Mouse (Mus musculus) left cerebral cortex, postnatal 14 days (tissue): ENCODE measurements at regions not wholly inside any gene's neighbourhood (a gene's known extent, or its start where the extent isn't known, plus 50 kb on each side); places are given as distances from the start of the nearest gene placed in this dataset.

Experiments
- DNase-seq, 2 experiments: peaks; one replicate each; pipeline ENCODE4 v3.0.0; 2021 to 2022; ENCODE audit warnings: low spot score in 2 of 2, mixed read lengths in 1 of 2
- intact Hi-C: fragments of 180-260 bp; cut with DNase I; formaldehyde crosslinking; loops from one replicate; pipeline ENCODE4 v1.15.1; 2025

DNA sequence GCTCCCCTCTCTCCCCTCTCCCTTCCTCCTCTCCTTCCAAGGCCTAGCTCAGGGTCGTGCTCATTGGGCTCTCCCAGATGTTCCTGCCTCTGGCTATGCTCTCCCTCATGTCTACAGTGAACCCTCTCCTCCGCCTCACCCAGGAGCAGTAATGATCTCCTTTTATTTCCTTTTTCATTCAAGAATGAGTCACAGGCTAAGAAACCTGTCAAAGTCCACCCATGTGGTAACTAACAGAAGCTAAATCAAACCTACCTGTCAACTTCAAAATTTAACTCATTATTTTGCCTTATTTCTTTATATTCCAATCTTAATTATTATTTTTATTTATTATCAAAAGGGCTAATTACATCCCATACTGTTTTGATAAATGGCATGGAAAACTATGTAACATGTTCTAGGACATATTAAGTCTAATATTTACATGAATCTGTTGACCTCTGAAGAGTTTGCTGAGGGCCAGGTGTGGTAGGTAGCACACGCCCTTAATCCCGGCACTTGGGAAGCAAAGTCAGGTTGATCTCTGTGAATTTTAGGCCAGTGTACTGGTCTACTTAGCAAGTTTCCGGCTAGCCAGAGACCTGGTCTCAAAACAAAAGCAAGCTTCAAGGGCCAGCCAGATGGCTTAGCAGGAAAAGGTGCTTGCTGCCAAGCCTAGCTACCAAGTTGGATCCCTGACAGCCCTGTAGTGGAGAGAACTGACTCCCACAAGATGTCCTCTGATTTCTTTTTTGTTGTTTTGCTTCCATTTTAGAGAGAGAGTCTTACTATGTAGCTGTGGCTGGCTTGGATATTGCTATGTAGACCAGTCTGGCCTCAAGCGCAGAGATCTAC, 51.9 kb upstream of the Slc16a1 start:
- peak in 1 of 2 experiments; percentile 7 for DNase-seq
- intact Hi-C loops: no loop called here

DNA sequence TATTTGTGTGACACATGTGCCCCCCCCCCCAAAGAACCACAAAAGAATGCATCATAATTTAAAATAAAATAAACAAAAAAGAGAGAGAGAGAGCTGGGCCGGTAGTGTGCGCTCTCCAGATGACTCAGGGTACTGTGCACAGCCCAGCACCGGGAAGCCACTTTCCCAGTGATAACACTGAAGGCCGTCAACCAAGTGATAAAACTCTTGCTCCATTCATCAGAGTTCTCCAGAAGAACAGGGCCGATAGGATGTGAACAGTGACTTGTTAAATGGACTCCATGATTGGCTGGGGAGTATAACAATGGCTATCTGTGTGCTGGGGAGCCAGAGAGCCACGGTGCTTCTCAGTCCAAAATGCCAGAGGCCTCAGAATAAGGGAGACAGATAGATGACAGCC, 53.2 kb upstream of the Slc16a1 start:
- no peak for DNase-seq
- intact Hi-C loops: no loop called here

DNA sequence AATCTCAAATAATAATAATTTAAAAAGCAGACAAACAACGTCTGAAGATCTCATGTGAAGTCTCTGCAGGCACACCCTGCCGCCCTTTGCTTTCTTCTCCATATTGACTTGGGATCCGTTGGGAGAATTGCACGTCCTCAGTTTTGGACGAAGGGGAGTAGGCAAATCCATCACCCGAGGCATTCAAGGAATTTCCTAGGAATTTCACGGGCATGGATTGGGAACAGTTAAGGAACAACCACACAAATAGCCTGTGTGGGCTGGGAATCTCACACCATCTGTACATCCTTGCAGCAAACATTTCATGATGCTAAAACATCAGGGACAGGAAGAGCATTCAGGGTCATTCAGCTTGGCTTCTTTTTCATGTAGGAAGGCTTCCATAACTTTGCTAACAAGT, 55.2 kb upstream of the Slc16a1 start:
- intact Hi-C loops: no loop called here

DNA sequence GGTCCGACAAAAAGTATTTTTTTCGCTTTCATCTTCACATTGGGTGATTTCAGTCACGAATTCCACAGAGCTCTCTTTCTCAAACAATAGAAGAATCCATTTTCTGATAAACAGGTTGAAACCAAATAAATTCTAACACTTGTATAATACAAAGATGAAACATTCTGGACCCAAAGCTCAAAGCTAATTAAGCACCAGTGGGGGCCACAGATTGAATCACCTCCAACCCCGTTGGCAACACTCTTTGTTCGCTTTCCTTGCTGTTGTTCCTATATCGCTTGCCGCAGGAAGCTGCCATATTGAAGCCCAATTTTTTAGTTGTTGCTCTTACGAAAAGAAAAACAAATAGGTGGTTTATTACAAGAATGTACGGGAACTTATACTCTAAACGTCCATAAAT, 55.9 kb upstream of the Slc16a1 start:
- DNase-seq: no peak
- intact Hi-C loops: no loop called here

More for the DNA sequence above, 55.2 kb upstream of the Slc16a1 start:
- DNase-seq: peak in 1 of 2 experiments; percentile 11

DNA sequence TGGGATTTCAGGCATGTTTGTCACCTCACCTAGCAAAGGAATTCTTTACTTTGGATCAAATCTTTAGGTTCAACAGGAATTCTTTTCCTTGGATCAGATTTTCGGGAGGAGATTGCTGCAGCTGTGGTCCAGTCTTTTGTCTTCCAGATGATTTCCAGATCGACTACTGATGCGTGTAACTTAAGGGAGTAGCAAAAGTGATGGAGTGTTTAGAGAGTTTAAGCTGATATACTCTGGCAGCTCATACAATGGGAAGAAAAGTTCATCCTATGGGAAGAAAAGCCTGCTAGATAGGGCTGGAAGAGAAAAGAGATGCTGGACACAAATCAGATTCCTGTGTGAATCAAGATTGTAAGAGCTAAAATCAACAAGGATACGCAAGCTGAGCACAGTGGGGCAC, 59.3 kb upstream of the Slc16a1 start:
- DNase-seq: no peak
- intact Hi-C loops: no loop called here

DNA sequence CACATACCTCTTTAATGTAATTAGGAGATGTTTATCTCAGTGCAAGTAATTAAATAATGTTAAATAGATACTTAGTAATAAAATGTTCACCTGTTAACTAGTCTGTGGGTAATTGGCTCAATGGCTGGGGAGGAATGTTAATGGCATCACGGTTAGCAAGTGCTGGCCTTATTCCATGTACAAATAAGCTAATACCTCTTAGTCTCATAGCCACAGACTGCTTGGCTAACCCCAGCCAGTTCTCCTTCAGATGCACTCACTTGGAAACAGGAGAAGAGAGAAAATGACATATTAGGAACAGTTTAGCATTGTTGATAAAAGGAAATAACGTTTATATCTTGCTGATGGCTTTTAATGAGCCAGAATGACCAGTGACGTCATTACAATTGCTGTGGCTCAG, 60.1 kb upstream of the Slc16a1 start:
- intact Hi-C loops: no loop called here
- DNase-seq: no peak

DNA sequence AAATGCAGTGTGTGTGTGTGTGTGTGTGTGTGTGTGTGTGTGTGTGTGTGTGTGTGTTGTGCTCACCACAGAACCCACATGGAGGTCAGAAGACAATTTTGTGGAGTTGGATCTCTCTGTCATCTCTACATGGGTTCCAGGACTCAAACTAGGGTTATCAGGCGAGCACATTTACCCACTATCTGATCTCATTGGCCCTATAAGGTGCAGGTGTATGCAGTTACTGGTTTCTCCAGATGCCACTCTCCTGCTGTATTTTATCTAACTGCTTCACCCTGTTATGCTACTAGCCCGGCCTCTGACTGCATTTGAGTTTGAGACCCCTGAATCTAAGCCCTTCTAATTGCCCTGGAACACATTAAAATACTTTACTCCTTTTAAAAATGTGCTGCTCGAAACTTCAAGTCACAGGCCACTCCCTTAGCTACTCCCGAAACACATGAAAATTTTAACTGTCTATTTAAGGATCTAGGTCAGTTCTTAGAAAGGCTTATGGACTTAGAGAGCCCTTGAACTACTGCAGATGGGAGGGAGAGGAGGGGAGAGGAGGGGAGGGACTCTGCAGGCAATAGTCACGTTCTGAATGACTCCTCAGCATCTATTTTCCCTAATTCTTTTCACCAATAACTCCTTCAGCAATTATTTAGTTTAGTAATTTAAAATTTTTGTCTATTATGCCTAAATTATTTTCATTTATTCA, 61.1 kb upstream of the Slc16a1 start:
- intact Hi-C loops: no loop called here
- DNase-seq: no peak

DNA sequence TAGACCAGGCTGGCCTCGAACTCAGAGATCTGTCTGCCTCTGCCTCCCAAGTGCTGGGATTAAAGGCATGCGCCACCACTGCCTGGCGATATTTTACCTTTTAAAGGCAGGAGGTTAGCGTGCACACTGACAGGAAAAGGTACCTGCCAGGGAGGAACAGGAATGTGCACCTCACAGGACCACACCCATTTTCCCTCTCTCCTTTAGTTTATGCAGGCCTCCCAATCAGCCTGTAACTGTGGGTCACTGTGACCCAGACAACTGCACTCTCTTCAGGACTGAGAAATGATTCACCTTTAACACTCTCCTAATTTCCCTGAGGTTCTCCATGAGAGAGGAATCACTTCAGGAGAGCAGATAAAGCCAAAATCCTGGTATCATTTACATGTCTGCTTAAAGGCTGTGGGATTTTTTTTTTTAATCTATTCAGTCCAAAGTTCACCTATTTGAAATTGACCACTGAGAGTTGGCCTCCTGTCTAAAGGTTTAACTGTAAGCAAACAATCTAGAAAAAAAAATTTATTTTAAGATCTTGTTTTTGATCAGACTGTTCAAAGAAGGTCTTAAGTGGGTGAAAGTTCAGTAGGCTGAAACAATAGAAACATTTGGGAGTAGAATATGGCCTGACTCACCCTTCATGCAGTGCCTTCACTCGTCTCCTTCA, 61.7 kb upstream of the Lrig2 start:
- no peak for DNase-seq
- intact Hi-C loops: no loop called here

DNA sequence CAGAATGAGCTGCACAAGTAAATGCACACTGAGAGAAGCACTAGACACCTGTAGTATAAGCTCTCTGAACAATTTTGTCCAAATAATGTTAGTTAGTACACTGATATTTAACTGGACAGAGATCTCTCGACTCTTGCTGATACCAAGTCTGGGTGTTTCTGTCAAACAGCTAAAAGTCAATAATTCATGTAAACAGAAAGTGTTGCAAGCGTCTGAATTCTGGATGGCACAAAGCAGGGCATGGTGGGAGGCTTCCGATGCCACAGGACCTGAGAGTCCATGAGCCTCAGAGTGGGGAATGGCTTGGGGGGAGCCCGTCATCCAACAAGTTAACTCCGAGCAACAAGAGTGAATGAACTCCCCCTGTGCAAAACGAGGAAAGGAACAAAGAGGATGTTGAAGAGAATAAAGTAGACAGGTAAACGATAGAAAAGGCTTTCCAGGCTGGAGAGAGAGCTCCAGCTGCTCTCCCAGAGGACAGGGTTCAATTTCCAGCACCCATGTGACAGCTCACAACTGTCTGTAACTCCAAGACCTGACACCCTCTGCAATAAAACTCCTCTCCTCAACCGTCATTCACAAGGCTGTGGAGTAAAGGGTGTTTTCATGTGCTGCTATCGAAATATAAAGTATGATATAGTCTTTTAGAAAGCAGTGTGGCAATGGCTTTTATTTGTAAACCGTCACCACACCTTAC, 60.4 kb upstream of the Lrig2 start:
- intact Hi-C loops: no loop called here
- DNase-seq: no peak

DNA sequence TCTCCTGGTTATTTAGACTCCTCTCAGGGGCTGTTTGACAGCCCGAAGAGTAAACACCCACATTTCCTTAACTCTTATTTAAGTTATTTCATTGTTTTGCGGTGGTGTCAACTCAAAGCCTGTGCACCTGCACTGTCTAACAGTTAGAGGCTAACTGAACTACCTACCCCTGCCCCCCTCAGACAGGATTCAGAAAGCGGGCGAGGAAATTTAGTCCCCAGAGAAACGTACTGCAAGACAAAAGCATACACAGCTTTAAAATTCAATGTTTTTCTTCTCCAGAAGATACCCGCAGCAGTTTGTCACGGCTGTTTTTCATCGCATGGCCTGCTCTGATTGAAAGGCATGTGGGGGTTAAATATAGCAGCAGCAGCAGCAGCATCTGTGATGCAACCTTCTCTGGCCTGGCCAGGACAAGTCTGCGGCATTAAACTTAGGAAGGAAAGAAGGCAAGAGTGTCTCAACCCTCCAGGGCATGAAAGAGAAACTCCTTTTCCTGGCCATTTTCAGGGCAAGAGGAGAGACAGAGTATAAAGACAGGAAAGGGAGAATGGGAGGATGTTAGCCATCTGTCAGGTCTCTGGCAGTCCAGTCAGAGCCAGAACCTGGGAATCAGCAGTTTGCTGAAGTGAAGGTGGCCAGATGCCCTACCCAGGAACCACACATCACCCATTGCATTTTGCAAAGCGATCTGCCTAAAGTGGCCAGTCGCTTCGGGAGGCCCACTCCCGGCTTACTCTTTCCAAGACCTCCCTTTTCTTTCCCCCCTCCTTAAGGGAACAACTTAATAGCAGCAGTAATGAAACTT, 53.9 kb upstream of the Lrig2 start:
- no peak for DNase-seq
- intact Hi-C loops: no loop called here

DNA sequence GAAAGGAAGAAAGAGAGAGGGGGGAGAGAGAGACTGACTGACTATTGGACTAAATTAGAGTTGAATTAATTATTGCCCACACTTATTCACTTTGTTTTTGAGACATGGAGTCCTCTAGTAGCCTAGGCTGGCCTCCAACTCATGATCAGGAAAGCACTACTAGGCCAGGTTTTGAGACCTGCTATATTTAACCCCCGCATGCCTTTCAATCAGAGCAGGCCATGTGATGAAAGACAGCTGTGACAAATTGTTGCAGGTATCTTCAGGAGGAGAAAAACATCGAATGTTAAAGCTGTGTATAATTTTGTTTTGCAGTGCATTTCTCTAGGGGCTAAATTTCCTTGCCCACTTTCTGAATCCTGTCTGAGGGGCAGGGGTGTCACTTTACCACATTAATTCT, 53.1 kb upstream of the Lrig2 start:
- intact Hi-C loops: no loop called here
- DNase-seq: no peak

DNA sequence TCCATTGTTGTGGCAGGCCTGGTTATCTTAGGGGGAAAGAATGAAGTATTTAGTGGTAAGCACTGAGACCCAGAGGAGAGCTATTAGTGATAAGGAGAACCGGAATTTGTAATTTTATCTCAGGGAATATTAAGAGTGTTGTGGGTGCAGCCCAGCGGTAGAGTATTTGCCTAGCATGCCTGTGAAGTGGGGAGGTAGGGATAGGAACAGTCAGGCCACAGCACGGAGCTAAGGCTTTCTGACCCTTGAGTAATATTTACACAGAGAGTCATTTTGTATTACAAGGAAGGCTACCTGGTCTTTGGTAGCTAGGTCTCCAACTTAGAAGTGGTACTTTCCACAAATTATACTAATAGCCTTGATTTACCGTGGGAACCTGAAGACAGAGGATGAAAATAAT, 49.8 kb upstream of the Lrig2 start:
- intact Hi-C loops: no loop called here
- DNase-seq: no peak
